8 mouse cellular contexts compared by ENCODE assay signal in genomic region chrX:12587192-12587957, GRCm38 (mm10). TPM values are rescaled to one million over a fixed set of nuclear protein-coding genes. Genes with fewer than 3 reads are reported as not detected.
DNase-seq lines count a peak whose midpoint lies in the region; ATAC-seq and TF ChIP-seq lines count a peak whose summit lies in the region.

Gene Atp6ap2, plus strand, starts transcription at chrX:12587801.

- H3K27ac ChIP-seq in hindbrain, embryonic 13.5 days: peak within 1 kb of the TSS; percentile 94

- H3K4me3 ChIP-seq in hindbrain, embryonic 13.5 days: peak within 1 kb of the TSS; percentile 68

- 20% methylated on average over 48 of the region's 49 CpGs for WGBS in hindbrain, embryonic 13.5 days

- POLR2A ChIA-PET in Patski (lab: Charles Lee): no interaction called here

- ATAC-seq in Patski: peak; percentile 93
- peak; percentile 99 for ATAC-seq in hindbrain, embryonic 13.5 days (ENCODE audit: low FRiP score)

- CTCF ChIA-PET in Patski (lab: Charles Lee): interaction anchor here (0.9 to 1.4 kb wide), 2 partner anchors 14 to 46 kb away, joined by 3 to 5 read pairs; no protein-coding TSS in a partner anchor

- in situ Hi-C loops in Patski (cut with MboI; ENCODE audit: low pct_unique_long_range_greater_than_20kb): no loop called here

- no peak for TF ChIP-seq CTCF in Patski (IDR thresholded peaks at IDR 0.05)

- no peaks in the 10 kb centered on the region for H3K9me3 ChIP-seq in hindbrain, embryonic 13.5 days

- H3K27me3 ChIP-seq in Patski: peaks cover 17% of the 10 kb centered on the region
- H3K27me3 ChIP-seq in hindbrain, embryonic 13.5 days: peaks cover 11% of the 10 kb centered on the region; the same call in 1 of the 2 replicates

- peak within 1 kb of the TSS; percentile 53 for H3K4me2 ChIP-seq in hindbrain, embryonic 13.5 days

- H3K4me1 ChIP-seq in hindbrain, embryonic 13.5 days (replicated peaks): peaks cover 22% of the 10 kb centered on the region

- H3K36me3 ChIP-seq in hindbrain, embryonic 13.5 days: no peaks in the 10 kb centered on the region

- DNase-seq in Patski (ENCODE audit: low read depth, low spot score): peak; percentile 72
- peak; percentile 91 to 93 for DNase-seq in cerebellum, postnatal 14 days
- peak; percentile 91 to 93 for DNase-seq in frontal cortex, postnatal 14 days (ENCODE audit: low spot score in 2 of 2)
- DNase-seq in layer of hippocampus, postnatal 25 days (ENCODE audit: extremely low spot score in 1 of 2, low spot score in 1 of 2): peak; percentile 61 to 72
- peak; percentile 95 for DNase-seq in lung, postnatal 25 days (ENCODE audit: low spot score)
- DNase-seq in retina, embryonic 14.5 days (ENCODE audit: low spot score): peak; percentile 91
- peak; percentile 90 for DNase-seq in thymus, postnatal 4 days

- H3K9ac ChIP-seq in hindbrain, embryonic 13.5 days: peak within 1 kb of the TSS; percentile 85

RNA-seq across cellular contexts. Expression of gene Atp6ap2, which starts in this region (rescaled TPM):
- polyA plus RNA-seq in Patski (2021): 90.5 TPM
- 172 and 174 TPM in 2 replicates for polyA plus RNA-seq in hindbrain, embryonic 13.5 days (2015; fragmentation: Nextera tagmentation; extraction: Ambion mirVana)
- 100 to 1,000 TPM; 177 to 202 TPM for total RNA-seq in layer of hippocampus, postnatal 25 days (2021)

Comparison
In these comparisons a context has a peak if more than half of its experiments do, and no peak if none do; other contexts are left out.
1. Peak in every context shown above with its lines: DNase-seq, ATAC-seq, H3K4me3 ChIP-seq and H3K27ac ChIP-seq.